Mouse (Mus musculus) monocyte, adult 5-6 weeks (primary cell): ENCODE measurements around the gene Lct. TPM values are rescaled to one million over a fixed set of nuclear protein-coding genes. Genes with fewer than 3 reads are reported as not detected.
"Not testable (repeated sequence)": the region's sequence is repeated elsewhere in the genome, so short reads cannot be mapped to it uniquely, and the experiment has no call there.

Source experiments
- ATAC-seq: fragments of 153-309, 156-312 bp; replicated peaks from 2 replicates; pipeline ENCODE4 v1.8.0; 2017; ENCODE audit warnings: mild to moderate bottlenecking; ENCODE audit not compliant: low TSS enrichment, insufficient number of reproducible peaks, severe bottlenecking, poor library complexity, low FRiP score
- total RNA-seq: library from RNA; stranded (forward); fragments of 200-1000, 200-491, 200-594 nt; gene quantifications from 3 replicates; pipeline ENCODE4 v1.2.3, GENCODE M21; 2017

Lct gene
- total RNA-seq: not detected in 3 replicates

- ATAC-seq: no peak
These were observed at the start of gene Lct for GRCm38 (mm10) chr1:128328218-128328617. Gene Lct, minus strand, starts transcription at chr1:128328318.

- no peak for ATAC-seq
These were observed 48.7 kb upstream of the Lct start for GRCm38 (mm10) chr1:128376841-128377240.

- no peak for ATAC-seq
These were observed 44.2 kb upstream of the Lct start for GRCm38 (mm10) chr1:128372143-128372860.

- ATAC-seq: 0 out of 2 replicates have a peak, but pooled peaks have one; percentile 59
These were observed 40.8 kb upstream of the Lct start for GRCm38 (mm10) chr1:128368732-128369441.

GRCm38 (mm10) chr1:128360601-128361000, 32.5 kb upstream of the Lct start:
- ATAC-seq: no peak

- ATAC-seq: peak; percentile 97
These were observed 31.6 kb upstream of the Lct start, which contains the start of gene Mcm6 for GRCm38 (mm10) chr1:128359554-128360376. Gene Mcm6, minus strand, starts transcription at chr1:128359664.

GRCm38 (mm10) chr1:128358916-128359553, 30.9 kb upstream of the Lct start:
- ATAC-seq: no peak

GRCm38 (mm10) chr1:128358276-128358675, 30.2 kb upstream of the Lct start:
- no peak for ATAC-seq

GRCm38 (mm10) chr1:128357452-128357851, 29.3 kb upstream of the Lct start:
- ATAC-seq: no peak

GRCm38 (mm10) chr1:128353092-128353491, 25.0 kb upstream of the Lct start:
- ATAC-seq: no peak

GRCm38 (mm10) chr1:128344232-128344631, 16.1 kb upstream of the Lct start:
- no peak for ATAC-seq

GRCm38 (mm10) chr1:128337708-128338320, 9.7 kb upstream of the Lct start:
- no peak for ATAC-seq

GRCm38 (mm10) chr1:128330313-128330712, 2.2 kb upstream of the Lct start:
- no peak for ATAC-seq

GRCm38 (mm10) chr1:128327165-128327564, 953 bp downstream of the Lct start:
- no peak for ATAC-seq

GRCm38 (mm10) chr1:128324776-128325175, 3.3 kb downstream of the Lct start:
- no peak for ATAC-seq

GRCm38 (mm10) chr1:128323026-128323643, 5.0 kb downstream of the Lct start:
- 0 out of 2 replicates have a peak, but pooled peaks have one; percentile 31 for ATAC-seq

- ATAC-seq: not testable (repeated sequence)
These were observed 8.9 kb downstream of the Lct start for GRCm38 (mm10) chr1:128319266-128319665.

- no peak; the same call in 1 of the 2 replicates for ATAC-seq
These were observed 13.5 kb downstream of the Lct start for GRCm38 (mm10) chr1:128314665-128315064.
